Comparison of ENCODE assay signal across 10 mouse cellular contexts in genomic region chr15:37102035-37102555, GRCm38 (mm10).
A peak's percentile ranks its signal among the peaks of the same experiment; 100 is the strongest.
DNase-seq lines count a peak whose midpoint lies in the region; ATAC-seq and TF ChIP-seq lines count a peak whose summit lies in the region.
"Had no signal": no experiment of that assay in that cellular context is flagged by ENCODE, and none has a peak within 500 bp of the region (broad histone marks: within the 10 kb centered on the region; RNA-seq: fewer than 3 reads in every experiment).

No protein-coding gene starts in this region.

- H3K9ac ChIP-seq in MEL (ENCODE audit: control insufficient read depth, low read depth, low read length, poor library complexity, severe bottlenecking) = no peak overlapping the region
- no peak overlapping the region for H3K9ac ChIP-seq in kidney, postnatal 0 days (ENCODE audit: low read depth, low read length)
- H3K9ac ChIP-seq: liver, embryonic 15.5 days; neural tube, embryonic 12.5 days had no signal

- WGBS in kidney, postnatal 0 days = 68% methylated on average over 2 of the region's 2 CpGs

- no peaks in the 10 kb centered on the region for H3K9me3 ChIP-seq in MEL (replicated peaks; ENCODE audit: insufficient read depth, low read length)
- no peaks in the 10 kb centered on the region for H3K9me3 ChIP-seq in kidney, postnatal 0 days (replicated peaks; ENCODE audit: low read length)
- H3K9me3 ChIP-seq: liver, embryonic 15.5 days; neural tube, embryonic 12.5 days had no signal

- peak; percentile 39 for DNase-seq in embryo, embryonic 10 days (ENCODE audit: low spot score)
- DNase-seq in embryo, embryonic 9.5 days (ENCODE audit: extremely low spot score) = no peak
- no peak for DNase-seq in layer of hippocampus, adult 2 months (ENCODE audit: low spot score in 2 of 2)
- DNase-seq in layer of hippocampus, adult 9-10 months (ENCODE audit: low spot score) = no peak
- peak; percentile 49 for DNase-seq in MEL (ENCODE audit: low read depth, low spot score)
- DNase-seq in kidney, postnatal 0 days (ENCODE audit: low spot score) = peak; percentile 37
- DNase-seq in thymus, postnatal 14 days = no peak
- no peak for DNase-seq in urinary bladder, postnatal 36 days (ENCODE audit: low spot score in 2 of 2)

- 0 out of 4 replicates have a peak, but pooled peaks cover 0 to 1% of the 10 kb centered on the region in 2 experiments for H3K27me3 ChIP-seq in MEL (ENCODE audit: control insufficient read depth in 1 of 2, insufficient read depth in 2 of 2, low read length in 2 of 2)
- H3K27me3 ChIP-seq in kidney, postnatal 0 days (ENCODE audit: insufficient read depth, low read length) = no peaks in the 10 kb centered on the region
- H3K27me3 ChIP-seq: liver, embryonic 15.5 days; neural tube, embryonic 12.5 days had no signal

- no peak for TF ChIP-seq POLR2A in MEL (IDR thresholded peaks at IDR 0.05; ENCODE audit: control insufficient read depth in 1 of 2, insufficient read depth in 1 of 2, low read depth in 1 of 2, low read length in 2 of 2, poor library complexity in 1 of 2)

- no peak overlapping the region for H3K4me2 ChIP-seq in kidney, postnatal 0 days (ENCODE audit: low read length)
- H3K4me2 ChIP-seq: liver, embryonic 15.5 days; neural tube, embryonic 12.5 days had no signal

- no peak overlapping the region for H3K4me3 ChIP-seq in layer of hippocampus, adult 2 months
- H3K4me3 ChIP-seq in MEL (ENCODE audit: control insufficient read depth in 1 of 2, insufficient read depth in 1 of 2, low read depth in 2 of 2, low read length in 2 of 2) = no peak overlapping the region
- no peak overlapping the region for H3K4me3 ChIP-seq in kidney, postnatal 0 days (replicated peaks; ENCODE audit: low read depth, low read length)
- H3K4me3 ChIP-seq: liver, embryonic 15.5 days; neural tube, embryonic 12.5 days had no signal

- peaks cover 0 to 15% of the 10 kb centered on the region in 2 experiments; a peak in 2 of 4 replicates for H3K36me3 ChIP-seq in MEL (ENCODE audit: control insufficient read depth in 1 of 2, insufficient read depth in 2 of 2, low read length in 2 of 2)
- no peaks in the 10 kb centered on the region for H3K36me3 ChIP-seq in kidney, postnatal 0 days (ENCODE audit: insufficient read depth, low read length)
- H3K36me3 ChIP-seq: liver, embryonic 15.5 days; neural tube, embryonic 12.5 days had no signal

- peak; percentile 69 for TF ChIP-seq CTCF in layer of hippocampus, adult 2 months (conservative IDR thresholded peaks at IDR 0.05)
- TF ChIP-seq CTCF in MEL (IDR thresholded peaks at IDR 0.05 in 2 of 3, conservative IDR thresholded peaks at IDR 0.05 in 1 of 3; ENCODE audit: control insufficient read depth in 1 of 3, insufficient read depth in 1 of 3, low read depth in 2 of 3, low read length in 3 of 3, poor library complexity in 1 of 3, severe bottlenecking in 1 of 3) = peak; percentile 38 to 76 (median 42); a peak in 5 of 6 replicates
- peak; percentile 56 for TF ChIP-seq CTCF in kidney, postnatal 0 days (IDR thresholded peaks at IDR 0.05; ENCODE audit: low read depth)

- H3K79me2 ChIP-seq in MEL (ENCODE audit: control insufficient read depth, insufficient read depth, low read length, poor library complexity) = no peaks in the 10 kb centered on the region

- peak; percentile 85 for TF ChIP-seq RAD21 in MEL (IDR thresholded peaks at IDR 0.05; ENCODE audit: low read depth, low read length)

- H3K4me1 ChIP-seq in MEL (ENCODE audit: control insufficient read depth in 1 of 2, insufficient read depth in 2 of 2, low read length in 2 of 2) = peaks cover 15 to 16% of the 10 kb centered on the region in 2 experiments; a peak in 3 of 4 replicates
- H3K4me1 ChIP-seq in kidney, postnatal 0 days (replicated peaks; ENCODE audit: insufficient read depth, low read length) = no peaks in the 10 kb centered on the region
- H3K4me1 ChIP-seq: neural tube, embryonic 12.5 days had no signal

- 0 out of 2 replicates have a peak overlapping the region, but pooled peaks have one; percentile 23 for H3K27ac ChIP-seq in layer of hippocampus, adult 2 months
- no peak overlapping the region for H3K27ac ChIP-seq in MEL (ENCODE audit: control insufficient read depth, low read depth, low read length)
- no peak overlapping the region for H3K27ac ChIP-seq in kidney, postnatal 0 days
- H3K27ac ChIP-seq: liver, embryonic 15.5 days; neural tube, embryonic 12.5 days had no signal

- no peak for TF ChIP-seq EP300 in MEL (IDR thresholded peaks at IDR 0.05; ENCODE audit: low read depth in 1 of 2, low read length in 2 of 2)

- no peak for ATAC-seq in kidney, postnatal 0 days (replicated peaks; ENCODE audit: low FRiP score, low read depth)

TF ChIP-seq in MEL, 35 proteins besides CTCF, POLR2A, EP300 and RAD21:
- TF ChIP-seq MAFK (IDR thresholded peaks at IDR 0.05; ENCODE audit: borderline replicate concordance, low read depth, low read length) (no peak), ZKSCAN1 (IDR thresholded peaks at IDR 0.05; ENCODE audit: low read depth, low read length) (no peak), POLR2AphosphoS2 (IDR thresholded peaks at IDR 0.05; ENCODE audit: low read length) (no peak), SIN3A (IDR thresholded peaks at IDR 0.05; ENCODE audit: low read length) (peak; percentile 35; the same call in 1 of the 2 replicates), ELF1 (IDR thresholded peaks at IDR 0.05; ENCODE audit: low read depth, low read length) (0 out of 2 replicates have a peak, but pooled peaks have one; percentile 30), SMC3 (IDR thresholded peaks at IDR 0.05; ENCODE audit: low read depth, low read length) (peak; percentile 70), ZC3H11A (IDR thresholded peaks at IDR 0.05; ENCODE audit: low read depth, low read length) (peak; percentile 75), ZNF384 (IDR thresholded peaks at IDR 0.05; ENCODE audit: low read depth, low read length) (0 out of 2 replicates have a peak, but pooled peaks have one; percentile 29), CHD1 (IDR thresholded peaks at IDR 0.05; ENCODE audit: low read depth, low read length) (no peak)

Comparison
In these comparisons a context has a peak if more than half of its experiments do, and no peak if none do; other contexts are left out.
1. DNase-seq: peak in embryo, embryonic 10 days (single experiment), MEL (single experiment) and kidney, postnatal 0 days (single experiment); none in embryo, embryonic 9.5 days (single experiment), layer of hippocampus, adult 2 months (0 of 2), layer of hippocampus, adult 9-10 months (single experiment), thymus, postnatal 14 days (single experiment) and urinary bladder, postnatal 36 days (0 of 2).
2. Peak in every context shown above with its lines, with median percentiles within 50 percentile points of each other: CTCF ChIP-seq.